Mouse (Mus musculus): Measurements from ENCODE around the gene 6030468B19Rik. TPM values are rescaled to one million over a fixed set of nuclear protein-coding genes. Genes with fewer than 3 reads are reported as not detected.
A peak's percentile ranks its signal among the peaks of the same experiment; 100 is the strongest.

The 6030468B19Rik gene
- polyA plus RNA-seq, 1 experiment from 2014 or later: not detected

GRCm38 (mm10) chr11:117791441-117791761 is 6.1 kb upstream of the 6030468B19Rik start:
- no peaks in the 10 kb centered on the region for H3K9me3 ChIP-seq (replicated peaks; ENCODE audit: control insufficient read depth, low read length, poor library complexity, severe bottlenecking)
- H3K27me3 ChIP-seq (ENCODE audit: control insufficient read depth, insufficient read depth, low read depth, low read length): peaks cover 11% of the 10 kb centered on the region
- H3K4me1 ChIP-seq (ENCODE audit: control insufficient read depth, insufficient read depth, low read length): no peaks in the 10 kb centered on the region
- ATAC-seq: no peak
- H3K36me3 ChIP-seq (ENCODE audit: control insufficient read depth, insufficient read depth, low read length): no peaks in the 10 kb centered on the region
- no peak overlapping the region for H3K4me3 ChIP-seq (ENCODE audit: low read depth, low read length)
- H3K4me2 ChIP-seq (ENCODE audit: low read length): no peak overlapping the region
- H3K27ac ChIP-seq (ENCODE audit: low read length): no peak overlapping the region
- WGBS: 86% methylated on average over 9 of the region's 9 CpGs
- no peak overlapping the region for H3K9ac ChIP-seq (ENCODE audit: low read depth, low read length)

GRCm38 (mm10) chr11:117792281-117792888 is 5.1 kb upstream of the 6030468B19Rik start:
- no peaks in the 10 kb centered on the region for H3K9me3 ChIP-seq (replicated peaks; ENCODE audit: control insufficient read depth, low read length, poor library complexity, severe bottlenecking)
- no peaks in the 10 kb centered on the region for H3K4me1 ChIP-seq (ENCODE audit: control insufficient read depth, insufficient read depth, low read length)
- H3K4me2 ChIP-seq (ENCODE audit: low read length): peak overlapping the region; percentile 16; the same call in 1 of the 2 replicates
- 10% methylated on average over 22 of the region's 22 CpGs for WGBS
- no peak for ATAC-seq
- H3K27ac ChIP-seq (ENCODE audit: low read length): no peak overlapping the region
- peaks cover 11% of the 10 kb centered on the region for H3K27me3 ChIP-seq (ENCODE audit: control insufficient read depth, insufficient read depth, low read depth, low read length)
- H3K4me3 ChIP-seq (ENCODE audit: low read depth, low read length): no peak overlapping the region
- H3K36me3 ChIP-seq (ENCODE audit: control insufficient read depth, insufficient read depth, low read length): no peaks in the 10 kb centered on the region
- no peak overlapping the region for H3K9ac ChIP-seq (ENCODE audit: low read depth, low read length)

- Histone ChIP-seq H3K4me2 (ENCODE audit: low read length) (no peak overlapping the region), H3K9me3 (replicated peaks; ENCODE audit: control insufficient read depth, low read length, poor library complexity, severe bottlenecking) (no peaks in the 10 kb centered on the region), H3K4me1 (ENCODE audit: control insufficient read depth, insufficient read depth, low read length) (no peaks in the 10 kb centered on the region), H3K36me3 (ENCODE audit: control insufficient read depth, insufficient read depth, low read length) (no peaks in the 10 kb centered on the region), H3K27ac (ENCODE audit: low read length) (no peak overlapping the region), H3K27me3 (ENCODE audit: control insufficient read depth, insufficient read depth, low read depth, low read length) (peaks cover 11% of the 10 kb centered on the region), H3K4me3 (ENCODE audit: low read depth, low read length) (no peak overlapping the region), H3K9ac (ENCODE audit: low read depth, low read length) (no peak overlapping the region)
- 43% methylated on average over 4 of the region's 4 CpGs for WGBS
- no peak for ATAC-seq
Observed at GRCm38 (mm10) chr11:117794035-117794551, 3.4 kb upstream of the 6030468B19Rik start.

- Histone ChIP-seq H3K27me3 (ENCODE audit: control insufficient read depth, insufficient read depth, low read depth, low read length) (peaks cover 5% of the 10 kb centered on the region; the same call in 1 of the 2 replicates), H3K4me3 (ENCODE audit: low read depth, low read length) (no peak overlapping the region), H3K27ac (ENCODE audit: low read length) (no peak overlapping the region), H3K9ac (ENCODE audit: low read depth, low read length) (no peak overlapping the region), H3K4me1 (ENCODE audit: control insufficient read depth, insufficient read depth, low read length) (no peaks in the 10 kb centered on the region), H3K36me3 (ENCODE audit: control insufficient read depth, insufficient read depth, low read length) (no peaks in the 10 kb centered on the region), H3K4me2 (ENCODE audit: low read length) (no peak overlapping the region), H3K9me3 (replicated peaks; ENCODE audit: control insufficient read depth, low read length, poor library complexity, severe bottlenecking) (no peaks in the 10 kb centered on the region)
- no peak for ATAC-seq
- WGBS: 51% methylated on average over 5 of the region's 5 CpGs
Observed at GRCm38 (mm10) chr11:117796954-117797353, 506 bp upstream of the 6030468B19Rik start.

- Histone ChIP-seq H3K4me2 (ENCODE audit: low read length) (no peak overlapping the region), H3K9ac (ENCODE audit: low read depth, low read length) (no peak overlapping the region), H3K27ac (ENCODE audit: low read length) (no peak overlapping the region), H3K4me1 (ENCODE audit: control insufficient read depth, insufficient read depth, low read length) (no peaks in the 10 kb centered on the region), H3K9me3 (replicated peaks; ENCODE audit: control insufficient read depth, low read length, poor library complexity, severe bottlenecking) (no peaks in the 10 kb centered on the region), H3K4me3 (ENCODE audit: low read depth, low read length) (no peak overlapping the region), H3K36me3 (ENCODE audit: control insufficient read depth, insufficient read depth, low read length) (no peaks in the 10 kb centered on the region), H3K27me3 (ENCODE audit: control insufficient read depth, insufficient read depth, low read depth, low read length) (no peaks in the 10 kb centered on the region; the same call in 1 of the 2 replicates)
- 53% methylated on average over 2 of the region's 2 CpGs for WGBS
- ATAC-seq: no peak
Observed at GRCm38 (mm10) chr11:117798160-117798541, 691 bp downstream of the 6030468B19Rik start.

GRCm38 (mm10) chr11:117799174-117799573 is 1.7 kb downstream of the 6030468B19Rik start:
- Histone ChIP-seq H3K27me3 (ENCODE audit: control insufficient read depth, insufficient read depth, low read depth, low read length) (no peaks in the 10 kb centered on the region), H3K4me1 (ENCODE audit: control insufficient read depth, insufficient read depth, low read length) (no peaks in the 10 kb centered on the region), H3K9me3 (replicated peaks; ENCODE audit: control insufficient read depth, low read length, poor library complexity, severe bottlenecking) (no peaks in the 10 kb centered on the region), H3K4me3 (ENCODE audit: low read depth, low read length) (no peak overlapping the region), H3K36me3 (ENCODE audit: control insufficient read depth, insufficient read depth, low read length) (no peaks in the 10 kb centered on the region), H3K27ac (ENCODE audit: low read length) (no peak overlapping the region), H3K9ac (ENCODE audit: low read depth, low read length) (no peak overlapping the region), H3K4me2 (ENCODE audit: low read length) (no peak overlapping the region)
- no peak for ATAC-seq
- WGBS: 58% methylated on average over 5 of the region's 5 CpGs

GRCm38 (mm10) chr11:117800038-117800437 is 2.6 kb downstream of the 6030468B19Rik start:
- H3K36me3 ChIP-seq (ENCODE audit: control insufficient read depth, insufficient read depth, low read length): no peaks in the 10 kb centered on the region
- no peak overlapping the region for H3K4me3 ChIP-seq (ENCODE audit: low read depth, low read length)
- ATAC-seq: no peak
- no peak overlapping the region for H3K9ac ChIP-seq (ENCODE audit: low read depth, low read length)
- H3K27me3 ChIP-seq (ENCODE audit: control insufficient read depth, insufficient read depth, low read depth, low read length): no peaks in the 10 kb centered on the region
- no peaks in the 10 kb centered on the region for H3K9me3 ChIP-seq (replicated peaks; ENCODE audit: control insufficient read depth, low read length, poor library complexity, severe bottlenecking)
- no peaks in the 10 kb centered on the region for H3K4me1 ChIP-seq (ENCODE audit: control insufficient read depth, insufficient read depth, low read length)
- WGBS: 83% methylated on average over 7 of the region's 7 CpGs
- no peak overlapping the region for H3K4me2 ChIP-seq (ENCODE audit: low read length)
- no peak overlapping the region for H3K27ac ChIP-seq (ENCODE audit: low read length)

- H3K9me3 ChIP-seq (replicated peaks; ENCODE audit: control insufficient read depth, low read length, poor library complexity, severe bottlenecking): no peaks in the 10 kb centered on the region
- WGBS: 74% methylated on average over 7 of the region's 7 CpGs
- H3K27ac ChIP-seq (ENCODE audit: low read length): no peak overlapping the region
- H3K36me3 ChIP-seq (ENCODE audit: control insufficient read depth, insufficient read depth, low read length): no peaks in the 10 kb centered on the region
- no peaks in the 10 kb centered on the region for H3K27me3 ChIP-seq (ENCODE audit: control insufficient read depth, insufficient read depth, low read depth, low read length)
- H3K4me1 ChIP-seq (ENCODE audit: control insufficient read depth, insufficient read depth, low read length): no peaks in the 10 kb centered on the region
- H3K4me3 ChIP-seq (ENCODE audit: low read depth, low read length): no peak overlapping the region
- H3K9ac ChIP-seq (ENCODE audit: low read depth, low read length): no peak overlapping the region
- H3K4me2 ChIP-seq (ENCODE audit: low read length): no peak overlapping the region
- ATAC-seq: no peak
Observed at GRCm38 (mm10) chr11:117801650-117802049, 4.2 kb downstream of the 6030468B19Rik start.

GRCm38 (mm10) chr11:117803166-117803688 is 5.8 kb downstream of the 6030468B19Rik start:
- no peaks in the 10 kb centered on the region for H3K27me3 ChIP-seq (ENCODE audit: control insufficient read depth, insufficient read depth, low read depth, low read length)
- no peaks in the 10 kb centered on the region for H3K9me3 ChIP-seq (replicated peaks; ENCODE audit: control insufficient read depth, low read length, poor library complexity, severe bottlenecking)
- WGBS: 84% methylated on average over 3 of the region's 3 CpGs
- no peak overlapping the region for H3K27ac ChIP-seq (ENCODE audit: low read length)
- H3K4me1 ChIP-seq (ENCODE audit: control insufficient read depth, insufficient read depth, low read length): no peaks in the 10 kb centered on the region
- no peak for ATAC-seq
- no peak overlapping the region for H3K4me2 ChIP-seq (ENCODE audit: low read length)
- H3K36me3 ChIP-seq (ENCODE audit: control insufficient read depth, insufficient read depth, low read length): no peaks in the 10 kb centered on the region
- H3K4me3 ChIP-seq (ENCODE audit: low read depth, low read length): no peak overlapping the region
- no peak overlapping the region for H3K9ac ChIP-seq (ENCODE audit: low read depth, low read length)
